Comparison of ENCODE assay signal across 27 mouse cellular contexts in genomic region chr3:132064920-132065319, GRCm38 (mm10). TPM values are rescaled to one million over a fixed set of nuclear protein-coding genes. Genes with fewer than 3 reads are reported as not detected.
"Had no signal": no experiment of that assay in that cellular context is flagged by ENCODE, and none has a peak within 500 bp of the region (broad histone marks: within the 10 kb centered on the region; RNA-seq: fewer than 3 reads in every experiment).

No protein-coding gene starts in this region.

- DNase-seq: gastrocnemius, adult 2 months; gastrocnemius, postnatal 10 days; gastrocnemius, postnatal 25 days; heart, adult 11 months; heart, adult 2 months; heart, postnatal 14 days; heart, postnatal 36 days; kidney, adult 18-20 months; kidney, adult 8-10 months; kidney, postnatal 10 days; kidney, postnatal 25 days; kidney, postnatal 4 days; layer of hippocampus, postnatal 36 days; left cerebral cortex, postnatal 4 days had no signal

- H3K4me2 ChIP-seq: heart, embryonic 11.5 days; heart, embryonic 13.5 days; heart, embryonic 15.5 days; hindbrain, embryonic 13.5 days; hindbrain, embryonic 15.5 days; limb, embryonic 13.5 days; limb, embryonic 15.5 days; liver, embryonic 12.5 days had no signal

- H3K27ac ChIP-seq: gastrocnemius, adult 2 months; heart, adult 2 months; heart, embryonic 13.5 days; heart, embryonic 15.5 days; hindbrain, embryonic 13.5 days; hindbrain, embryonic 15.5 days; hindbrain, postnatal 0 days; layer of hippocampus, adult 2 months; limb, embryonic 13.5 days; limb, embryonic 15.5 days; liver, embryonic 12.5 days; liver, embryonic 14.5 days had no signal

- H3K4me3 ChIP-seq: gastrocnemius, adult 2 months; heart, adult 2 months; heart, embryonic 13.5 days; heart, embryonic 15.5 days; hindbrain, embryonic 13.5 days; hindbrain, embryonic 15.5 days; layer of hippocampus, adult 2 months; limb, embryonic 13.5 days; limb, embryonic 15.5 days; liver, embryonic 12.5 days had no signal

- H3K9ac ChIP-seq: heart, embryonic 13.5 days; heart, embryonic 15.5 days; hindbrain, embryonic 13.5 days; hindbrain, embryonic 15.5 days; limb, embryonic 13.5 days; limb, embryonic 15.5 days; liver, embryonic 12.5 days; liver, embryonic 14.5 days had no signal

- H3K4me1 ChIP-seq: heart, embryonic 13.5 days; heart, embryonic 15.5 days; hindbrain, embryonic 13.5 days; hindbrain, embryonic 15.5 days; limb, embryonic 13.5 days; limb, embryonic 15.5 days; liver, embryonic 12.5 days had no signal

- H3K27me3 ChIP-seq: heart, embryonic 13.5 days; heart, embryonic 15.5 days; hindbrain, embryonic 13.5 days; hindbrain, embryonic 15.5 days; limb, embryonic 13.5 days; limb, embryonic 15.5 days; liver, embryonic 12.5 days had no signal

- H3K36me3 ChIP-seq: heart, embryonic 13.5 days; heart, embryonic 15.5 days; hindbrain, embryonic 13.5 days; hindbrain, embryonic 15.5 days; limb, embryonic 13.5 days; limb, embryonic 15.5 days; liver, embryonic 12.5 days had no signal

- ATAC-seq: hindbrain, postnatal 0 days; intestine, postnatal 0 days; liver, embryonic 12.5 days had no signal

- H3K9me3 ChIP-seq: heart, embryonic 13.5 days; heart, embryonic 15.5 days; hindbrain, embryonic 13.5 days; hindbrain, embryonic 15.5 days; limb, embryonic 13.5 days; limb, embryonic 15.5 days; liver, embryonic 12.5 days had no signal

RNA-seq across cellular contexts. Expression of gene Dkk2, which starts 20.2 kb away (rescaled TPM):
- total RNA-seq: hematopoietic stem cell, adult 5-6 weeks had no signal
